Mouse (Mus musculus): ENCODE results near the gene Echdc1. TPM values are rescaled to one million over a fixed set of nuclear protein-coding genes. Genes with fewer than 3 reads are reported as not detected.

The Echdc1 gene
- total RNA-seq (2023): 6.3 to 9.2 TPM (median 8.6 TPM) in 4 replicates

GRCm38 (mm10) chr10:29313064-29313638 lies at the start of gene Echdc1:
Gene Echdc1, plus strand, starts transcription at chr10:29313166.

GRCm38 (mm10) chr10:29362197-29362900 lies 49.4 kb downstream of the Echdc1 start, which contains the start of gene Rnf146:
Gene Rnf146, minus strand, starts transcription at chr10:29362442.

Other genes with a start within 250 kb of the Echdc1 start
- not detected in 4 replicates for gene Soga3, start 169.3 kb upstream of the Echdc1 start, total RNA-seq (2023)
- not detected in 4 replicates for gene Gm49353, start 114.2 kb upstream of the Echdc1 start, total RNA-seq (2023)
- gene 9330159F19Rik, start 101.6 kb upstream of the Echdc1 start, total RNA-seq (2023): not detected in 4 replicates
- gene Rnf146, start 49.3 kb downstream of the Echdc1 start, total RNA-seq (2023): 67.9 to 76.5 TPM (median 70.5 TPM) in 4 replicates
- gene Rspo3, start 222.7 kb downstream of the Echdc1 start, total RNA-seq (2023): not detected in 4 replicates

Measured in B cell, adult 62 days (primary cell).